Mouse (Mus musculus): ENCODE data around the gene Pom121l2.

Gene Pom121l2

DNA sequence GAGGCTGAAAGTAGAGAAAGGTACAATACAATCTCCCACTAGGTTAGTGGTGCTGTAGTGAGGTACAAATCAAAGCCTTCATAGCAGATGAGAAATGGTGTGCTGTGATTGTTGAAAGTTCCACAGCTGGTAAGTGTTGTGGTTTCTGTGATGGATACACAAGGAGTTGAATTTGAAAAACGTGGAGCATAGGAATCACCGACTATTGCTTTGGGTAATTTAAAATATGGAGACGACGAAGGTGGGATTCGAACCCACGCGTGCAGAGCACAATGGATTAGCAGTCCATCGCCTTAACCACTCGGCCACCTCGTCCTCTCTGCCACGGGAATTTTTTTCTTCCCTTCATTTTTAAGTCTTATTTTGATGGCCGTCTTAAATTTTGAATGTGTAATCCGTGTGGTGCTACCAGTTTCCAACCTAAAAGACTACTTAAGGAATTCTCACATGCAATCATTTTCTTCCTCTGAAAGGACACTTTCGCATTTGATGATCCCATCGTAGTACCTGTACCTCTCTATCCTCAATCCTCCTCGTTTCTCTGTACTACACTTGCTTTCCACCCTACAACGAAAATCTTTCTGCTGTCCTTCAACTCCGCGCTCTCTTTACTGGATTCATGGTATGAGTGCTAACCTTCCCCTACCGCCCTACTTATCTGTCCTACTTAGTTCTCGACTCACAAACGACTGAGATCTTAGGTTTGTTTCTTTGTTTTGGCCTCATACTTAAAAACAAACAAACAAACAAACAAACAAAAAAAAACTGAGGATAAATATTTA, 13.2 kb downstream of the Pom121l2 start:
- DNase-seq (ENCODE audit: low read depth in 1 of 2, low spot score in 2 of 2): no peak

DNA sequence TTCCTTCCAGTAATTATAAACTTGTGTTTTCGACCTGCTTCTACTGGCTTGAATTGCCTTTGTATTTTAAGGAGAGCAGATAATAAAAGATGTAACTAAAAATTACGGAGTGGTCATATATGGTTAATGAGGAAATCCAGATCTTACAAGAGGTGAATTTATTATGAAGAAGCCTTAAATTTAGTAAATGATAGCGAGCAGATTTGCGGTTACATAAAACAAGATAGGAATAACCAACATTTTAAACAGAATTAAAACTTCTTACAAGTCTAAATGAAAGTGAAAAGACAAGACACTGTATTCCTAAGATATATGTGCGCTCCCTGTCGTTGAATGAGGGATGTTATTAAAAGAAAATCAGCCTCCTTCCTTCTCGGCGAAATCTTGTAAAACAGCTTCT, 13.9 kb downstream of the Pom121l2 start:
- no peak for DNase-seq (ENCODE audit: low read depth in 1 of 2, low spot score in 2 of 2)

- DNase-seq (ENCODE audit: low read depth in 1 of 2, low spot score in 2 of 2): no peak
These were observed 14.4 kb downstream of the Pom121l2 start for GRCm38 (mm10) chr13:21995331-21995914.

DNA sequence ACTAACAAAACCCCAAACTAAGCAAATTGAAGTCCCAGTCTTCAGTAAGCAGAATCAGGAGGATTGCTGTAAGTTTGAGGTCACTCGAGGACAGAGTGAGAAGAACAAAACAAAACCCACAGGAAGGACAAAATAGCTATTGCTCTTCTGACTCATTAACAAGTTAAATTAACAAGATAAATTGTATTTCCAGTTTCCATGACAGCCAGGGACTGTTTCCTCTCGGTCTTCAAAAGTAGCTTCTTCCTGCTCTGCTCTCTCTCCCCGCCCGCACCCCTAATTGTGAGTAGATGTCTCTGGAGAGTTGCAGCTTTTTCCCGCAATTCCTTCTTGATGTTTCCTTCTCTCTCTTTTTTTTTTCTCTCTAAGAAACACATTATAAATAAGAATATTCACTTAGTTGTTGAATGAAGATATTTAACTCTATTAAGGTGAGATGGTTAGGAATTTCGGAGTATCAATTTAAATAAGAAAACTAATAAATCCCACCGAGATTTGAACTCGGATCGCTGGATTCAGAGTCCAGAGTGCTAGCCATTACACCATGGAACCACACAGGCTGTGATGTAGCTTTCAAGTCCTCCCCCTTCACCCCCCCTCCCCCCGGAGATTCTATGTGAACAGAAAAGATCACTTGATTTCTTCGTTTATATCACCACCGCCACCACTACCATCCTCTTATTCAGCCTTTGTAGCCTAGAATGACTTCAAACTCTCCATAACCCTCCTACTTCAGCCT, 15.3 kb downstream of the Pom121l2 start:
- no peak for DNase-seq (ENCODE audit: low read depth in 1 of 2, low spot score in 2 of 2)

GRCm38 (mm10) chr13:21996840-21997185, 15.8 kb downstream of the Pom121l2 start:
- DNase-seq (ENCODE audit: low read depth in 1 of 2, low spot score in 2 of 2): no peak

DNA sequence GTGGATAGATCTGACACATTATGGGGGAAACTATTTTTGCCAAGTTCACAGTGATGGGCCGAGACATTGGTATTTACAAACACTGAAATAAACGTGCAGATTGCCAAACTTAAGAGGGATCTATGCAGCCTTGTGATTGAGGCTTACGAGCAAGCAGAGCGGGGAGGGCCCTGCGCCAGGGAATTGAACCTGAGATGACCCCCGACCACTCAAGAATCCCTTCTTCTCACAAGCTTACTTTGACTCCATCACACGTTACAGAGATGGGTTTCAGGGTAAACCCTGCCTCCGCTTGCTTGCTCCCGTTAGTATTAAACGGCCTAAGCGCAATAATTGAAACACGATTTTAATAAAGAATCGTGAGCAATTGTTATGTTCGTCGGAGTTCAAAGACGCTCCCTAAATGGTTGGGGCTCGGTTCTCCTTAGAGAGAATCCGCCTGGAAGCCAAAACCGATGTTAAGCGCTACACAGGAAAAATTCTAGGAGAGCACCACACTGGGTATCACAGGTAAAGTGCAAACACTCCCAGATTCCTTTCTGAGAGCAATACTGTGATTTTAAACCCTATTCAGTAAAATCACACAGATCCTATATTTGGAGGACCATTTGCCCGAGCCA, 16.3 kb downstream of the Pom121l2 start:
- no peak for DNase-seq (ENCODE audit: low read depth in 1 of 2, low spot score in 2 of 2)

GRCm38 (mm10) chr13:21997821-21998220, 16.8 kb downstream of the Pom121l2 start:
- DNase-seq (ENCODE audit: low read depth in 1 of 2, low spot score in 2 of 2): no peak

DNA sequence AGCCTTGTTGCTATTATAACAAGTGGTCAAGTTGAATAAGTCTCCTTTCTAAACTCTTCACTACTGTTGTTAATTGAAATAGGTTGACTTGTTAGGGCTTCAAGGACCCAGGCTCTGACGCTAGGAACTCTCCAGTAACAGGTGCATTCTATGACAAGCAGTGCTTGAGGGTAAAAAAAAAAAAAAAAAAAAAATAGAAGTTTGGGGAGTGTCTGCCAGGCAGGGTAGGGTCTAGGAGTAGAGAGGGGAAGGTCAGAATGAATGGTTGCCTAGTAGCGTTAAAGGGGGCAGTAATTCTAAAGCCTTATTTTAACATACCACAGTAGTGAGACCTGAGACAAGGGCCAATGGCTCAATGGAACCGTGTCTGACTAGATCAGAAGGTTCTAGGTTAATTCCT, 17.4 kb downstream of the Pom121l2 start:
- no peak for DNase-seq (ENCODE audit: low read depth in 1 of 2, low spot score in 2 of 2)

DNA sequence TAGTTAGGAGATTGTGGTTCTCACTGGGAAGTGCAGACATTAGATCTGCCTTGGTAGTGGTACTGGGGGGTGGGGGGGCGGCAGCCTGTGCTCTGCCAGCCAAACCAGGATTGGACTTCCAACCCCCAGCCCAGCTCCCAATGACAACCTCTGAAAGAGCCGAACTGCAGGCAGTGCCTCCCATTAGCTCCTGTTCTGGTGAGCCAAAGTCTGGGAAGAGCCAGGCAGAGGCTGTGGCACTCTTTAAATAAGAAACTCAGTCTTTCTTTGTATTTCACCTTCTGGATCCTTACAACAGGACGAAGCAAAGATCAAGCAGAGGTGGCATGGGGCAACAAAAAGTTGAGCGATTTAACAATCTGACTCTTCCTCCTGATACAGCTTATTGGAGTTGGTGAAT, 18.2 kb downstream of the Pom121l2 start:
- DNase-seq (ENCODE audit: low read depth in 1 of 2, low spot score in 2 of 2): no peak

DNA sequence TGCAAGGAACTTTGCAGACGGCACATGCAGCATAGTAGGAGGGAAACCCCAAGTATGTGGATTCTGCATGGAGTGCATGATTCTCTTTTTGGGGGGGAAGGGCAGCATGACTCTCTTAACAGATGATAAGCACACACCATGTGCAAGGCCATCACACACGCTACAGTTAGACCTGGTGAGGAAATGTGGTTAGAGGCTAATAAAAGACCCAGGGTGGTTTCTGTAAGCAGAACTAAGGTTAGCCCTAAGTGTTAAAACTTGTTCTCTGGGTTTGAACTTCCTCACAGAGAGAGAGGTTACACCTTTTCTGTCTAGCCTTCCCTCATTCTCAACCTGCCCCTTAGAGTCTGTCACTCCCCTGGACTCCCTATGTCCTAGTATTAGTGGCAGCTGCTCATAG, 20.4 kb downstream of the Pom121l2 start:
- DNase-seq (ENCODE audit: low read depth in 1 of 2, low spot score in 2 of 2): no peak

DNA sequence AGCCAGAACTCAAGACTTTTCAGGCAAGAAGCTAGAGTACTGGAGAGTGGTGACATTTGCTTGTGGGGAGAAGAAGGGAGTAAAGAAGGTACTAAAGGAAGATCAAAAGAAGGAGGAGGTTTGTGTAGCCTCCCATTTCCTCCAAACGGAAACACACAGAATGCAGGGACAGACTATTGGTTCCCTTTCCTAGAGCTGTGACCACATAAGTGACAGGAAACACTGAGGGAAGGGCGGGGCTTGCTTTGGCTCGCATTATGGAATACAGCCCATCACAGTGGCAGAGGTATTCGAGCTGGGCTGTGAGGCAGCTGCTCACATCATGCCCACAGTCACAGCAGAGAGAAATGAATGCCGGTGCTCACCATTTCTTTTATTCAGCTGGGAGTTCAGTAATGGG, 20.8 kb downstream of the Pom121l2 start:
- DNase-seq (ENCODE audit: low read depth in 1 of 2, low spot score in 2 of 2): no peak

DNA sequence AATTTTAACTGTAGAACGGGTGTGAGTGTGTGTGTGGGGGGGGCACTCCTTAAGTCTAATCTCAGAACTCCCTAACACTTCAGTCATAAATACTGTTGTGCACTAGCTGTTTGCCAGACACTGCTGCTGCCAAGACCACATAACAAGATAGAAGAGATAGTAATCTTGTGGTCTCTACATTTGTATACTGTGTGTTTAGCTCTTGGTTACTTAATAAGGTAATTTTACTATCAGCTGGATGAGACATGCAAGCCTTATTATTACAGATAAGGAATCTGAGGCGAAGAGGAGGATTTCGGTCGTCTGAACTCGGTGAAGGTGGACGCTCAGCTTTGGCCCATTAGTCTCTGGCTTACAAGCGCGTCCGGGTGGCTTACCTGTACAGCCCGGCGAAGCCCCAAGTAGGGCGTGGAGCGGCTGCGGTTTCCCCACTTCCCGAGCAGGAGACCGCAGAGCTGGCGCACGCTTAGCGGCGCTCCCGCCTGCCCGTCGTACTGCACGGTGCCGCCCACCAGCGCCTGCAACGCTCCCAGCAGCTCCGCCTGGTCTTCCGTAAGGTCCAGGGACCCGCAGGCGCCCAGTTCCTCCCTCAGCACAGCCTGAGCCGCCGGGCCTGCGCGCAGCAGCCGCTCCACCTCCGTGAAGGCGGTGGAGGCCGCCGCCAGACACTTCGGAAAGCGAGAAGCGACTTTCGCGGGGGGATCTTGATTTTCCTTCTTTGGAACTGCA, 24.8 kb downstream of the Pom121l2 start:
- no peak for DNase-seq (ENCODE audit: low read depth in 1 of 2, low spot score in 2 of 2)

DNA sequence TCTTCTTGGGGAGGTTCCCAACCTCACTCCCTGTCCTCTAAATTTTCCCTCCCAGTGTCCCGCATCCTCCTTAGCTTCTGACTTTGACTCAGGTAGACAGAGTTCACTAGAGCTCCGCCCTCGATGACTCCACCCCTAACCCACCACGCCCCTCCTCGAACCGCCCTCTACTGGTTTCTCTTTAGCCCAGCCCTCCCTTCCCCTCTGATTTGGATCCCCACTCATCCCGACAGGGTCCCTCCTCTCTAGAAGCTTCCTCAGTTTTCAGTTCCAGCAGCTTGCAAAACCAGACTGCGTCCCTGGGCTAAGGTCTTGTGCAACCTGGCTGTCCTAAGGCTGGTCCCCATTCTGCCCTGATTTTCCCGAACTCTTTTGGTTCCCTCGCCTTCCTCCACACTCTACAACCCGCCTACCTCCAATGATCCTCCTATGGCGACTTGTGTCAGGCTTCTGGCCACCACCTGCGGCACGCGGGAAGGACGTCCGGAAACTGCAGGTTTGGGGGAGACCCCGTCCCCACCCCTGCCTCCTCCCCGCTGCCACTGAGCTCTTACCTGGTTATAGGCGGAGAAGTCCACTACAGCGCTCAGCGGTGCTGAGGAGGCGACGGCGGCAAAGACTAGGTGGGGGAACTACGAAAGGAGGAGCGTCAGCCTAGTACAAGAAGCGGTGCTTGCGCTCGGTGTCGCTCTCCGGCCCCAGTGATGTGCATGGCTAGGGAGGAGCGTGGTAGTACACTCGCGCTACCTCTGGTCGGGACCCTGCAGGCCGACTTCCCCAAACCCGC, 25.5 kb downstream of the Pom121l2 start:
- no peak for DNase-seq (ENCODE audit: low read depth in 1 of 2, low spot score in 2 of 2)

- DNase-seq (ENCODE audit: low read depth in 1 of 2, low spot score in 2 of 2): no peak
These were observed 26.1 kb downstream of the Pom121l2 start for GRCm38 (mm10) chr13:22007121-22007510.

- no peak for DNase-seq (ENCODE audit: low read depth in 1 of 2, low spot score in 2 of 2)
These were observed 26.9 kb downstream of the Pom121l2 start for GRCm38 (mm10) chr13:22007872-22008271.

- no peak for DNase-seq (ENCODE audit: low read depth in 1 of 2, low spot score in 2 of 2)
These were observed 27.7 kb downstream of the Pom121l2 start for GRCm38 (mm10) chr13:22008707-22009106.

GRCm38 (mm10) chr13:22009642-22010041, 28.6 kb downstream of the Pom121l2 start, which contains the start of gene Prss16:
TSS of gene Prss16 (minus strand) at chr13:22009742.
- no peak for DNase-seq (ENCODE audit: low read depth in 1 of 2, low spot score in 2 of 2)

DNA sequence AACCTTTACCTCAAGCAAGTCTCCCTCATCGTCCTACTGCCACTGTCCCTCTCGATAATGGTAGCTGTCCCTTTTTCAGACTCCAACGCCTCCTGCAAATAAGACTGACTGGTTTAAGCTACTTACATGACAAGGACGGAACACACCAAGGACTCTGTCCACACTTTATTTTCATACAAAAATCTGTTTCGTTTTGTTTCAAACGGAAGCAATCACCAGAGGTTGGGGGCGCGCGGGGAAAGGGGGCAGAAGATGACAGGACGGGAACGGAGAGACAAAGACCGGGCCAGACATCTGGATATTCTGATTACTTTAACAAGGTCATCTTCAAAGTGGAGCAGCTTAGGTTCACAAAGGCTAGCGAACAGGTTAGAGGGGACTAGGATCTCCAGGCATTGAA, 32.7 kb downstream of the Pom121l2 start:
- DNase-seq (ENCODE audit: low read depth in 1 of 2, low spot score in 2 of 2): no peak

GRCm38 (mm10) chr13:22014411-22014845, 33.4 kb downstream of the Pom121l2 start:
- DNase-seq (ENCODE audit: low read depth in 1 of 2, low spot score in 2 of 2): no peak
